Mouse (Mus musculus) G1E-ER4 (cell line): ENCODE measurements around the gene Atp13a2. TPM values are rescaled to one million over a fixed set of nuclear protein-coding genes. Genes with fewer than 3 reads are reported as not detected.

Experiments
- GATA1 ChIP-seq: IDR thresholded peaks from one replicate; pipeline ENCODE4 v1.8.0; 2012; ENCODE audit warnings: low read length, inconsistent platforms
- polyA plus RNA-seq: library from polyadenylated mRNA; stranded (reverse); fragments of >175 nt; gene quantifications from 2 replicates; pipeline ENCODE4 v1.2.3, GENCODE M21; 2012

Atp13a2 gene
- polyA plus RNA-seq, 1 experiment = 123 TPM

- no peak for TF ChIP-seq GATA1
These were observed 45.1 kb downstream of the Atp13a2 start for GRCm38 (mm10) chr4:141031733-141032132.

DNA sequence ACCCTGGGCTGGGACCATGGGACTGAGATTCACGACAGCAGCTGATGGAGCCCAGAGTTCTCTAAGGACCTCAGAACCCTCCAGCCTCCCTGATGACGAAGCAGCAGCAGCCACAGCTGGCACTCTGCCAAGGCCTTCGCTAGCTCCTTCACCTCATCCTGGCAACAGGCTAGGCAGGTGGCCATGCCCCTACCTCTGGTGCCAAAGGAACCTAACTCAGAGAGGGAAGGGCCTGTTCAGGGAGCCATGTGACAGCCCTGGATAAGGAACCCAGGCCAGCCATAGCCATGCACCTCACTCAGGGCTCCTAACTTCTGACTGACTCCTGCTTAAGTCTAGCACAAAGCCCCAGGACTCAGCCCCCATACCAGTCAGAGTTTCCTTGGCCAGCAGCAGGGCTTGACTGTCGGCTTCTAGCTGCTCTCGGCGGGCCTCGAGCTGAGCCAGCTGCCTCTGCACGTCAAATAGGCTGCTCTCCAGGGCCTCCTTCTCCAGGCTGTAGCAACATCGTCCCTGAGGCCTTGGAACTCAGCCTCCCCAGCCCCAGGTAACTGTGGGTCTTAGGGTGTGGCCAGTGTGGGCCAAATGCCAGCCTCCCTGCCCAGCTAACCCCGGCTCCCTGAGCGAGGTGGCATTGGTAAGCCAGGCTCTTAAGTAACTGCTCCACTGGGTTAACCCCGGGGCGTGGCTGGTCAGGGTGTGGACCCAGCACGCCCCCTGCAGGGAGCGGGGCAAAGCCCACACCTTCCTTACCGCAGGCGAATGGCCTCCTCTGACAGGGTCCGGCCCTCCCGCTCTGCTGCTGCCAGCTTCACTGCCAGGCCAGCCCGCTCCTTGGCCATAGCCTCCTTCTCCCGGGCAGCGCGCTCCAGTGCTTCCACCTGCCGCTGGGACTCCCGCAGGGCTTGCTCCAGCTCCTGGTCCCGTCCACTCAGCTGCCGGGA lies 47.2 kb downstream of the Atp13a2 start:
- no peak for TF ChIP-seq GATA1

DNA sequence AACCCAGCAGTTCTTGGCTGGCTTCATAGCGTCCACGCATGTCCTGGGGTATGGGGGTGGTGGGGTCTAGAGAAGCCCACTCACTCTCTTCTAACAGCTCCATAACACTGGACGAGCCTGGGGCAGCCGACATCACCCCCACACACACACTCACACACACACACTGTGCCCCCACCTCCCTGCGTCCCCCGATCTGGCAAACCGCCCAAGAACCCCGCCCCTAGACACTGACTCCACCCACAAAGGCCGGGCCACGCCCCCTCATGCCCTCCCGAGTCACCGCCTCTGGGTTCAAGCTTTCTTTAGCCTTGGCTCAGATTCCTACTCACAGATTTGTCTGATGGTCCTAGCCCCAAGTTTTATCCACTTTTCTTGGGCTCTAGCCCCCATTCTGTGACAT lies 54.4 kb downstream of the Atp13a2 start:
- no peak for TF ChIP-seq GATA1

DNA sequence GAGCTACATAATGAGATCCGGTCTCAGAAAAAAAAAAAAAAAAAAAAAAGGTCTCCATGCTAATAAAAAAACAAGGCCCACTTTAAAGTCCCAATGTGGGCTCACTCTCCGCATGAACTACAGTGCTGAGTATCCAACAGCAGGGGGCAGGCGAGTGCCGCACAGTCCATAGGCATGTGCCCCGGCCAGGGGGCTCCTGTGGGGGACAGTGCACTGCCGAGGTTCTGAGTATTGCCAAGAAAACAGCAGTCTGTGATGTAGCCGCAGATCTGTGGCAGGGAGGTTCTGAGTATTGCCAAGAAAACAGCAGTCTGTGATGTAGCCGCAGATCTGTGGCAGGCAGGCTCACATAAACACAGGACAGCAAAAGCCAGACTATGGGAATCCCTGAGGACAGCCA lies 58.1 kb downstream of the Atp13a2 start:
- TF ChIP-seq GATA1 = no peak

DNA sequence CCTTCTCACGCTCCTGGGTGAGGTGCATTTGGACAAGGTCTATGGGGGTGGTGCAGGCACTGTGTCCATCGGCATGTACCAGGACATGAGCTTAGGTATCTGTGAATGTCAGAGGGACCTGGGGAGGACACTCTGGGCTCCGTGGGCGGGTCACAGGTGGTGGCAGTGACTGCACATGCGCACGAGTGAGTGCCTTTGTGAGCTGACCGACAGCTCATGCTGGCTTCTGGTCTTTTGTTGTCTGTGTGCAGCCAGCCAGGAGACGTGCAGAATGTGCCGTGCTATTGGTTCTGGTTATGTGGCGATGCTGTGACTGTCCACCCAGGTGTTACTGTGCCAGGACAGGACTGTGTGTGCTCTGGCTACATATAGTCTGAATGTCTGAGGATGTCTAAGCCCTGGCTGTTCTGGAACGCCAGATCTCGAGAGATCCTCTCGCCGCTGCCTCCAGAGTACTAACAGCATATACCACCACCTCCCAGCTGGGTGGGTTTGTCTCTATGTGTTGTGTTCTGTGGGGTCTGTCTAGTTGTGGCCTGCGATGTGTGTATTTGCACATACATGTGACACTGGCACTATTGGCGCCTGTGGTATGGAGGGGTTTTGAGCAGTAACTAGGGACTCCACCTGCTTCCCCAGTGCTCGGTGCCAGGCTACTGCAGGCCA lies 62.3 kb downstream of the Atp13a2 start:
- no peak for TF ChIP-seq GATA1

- no peak for TF ChIP-seq GATA1
These were observed 62.8 kb downstream of the Atp13a2 start for GRCm38 (mm10) chr4:141049476-141049835.

GRCm38 (mm10) chr4:141052442-141052841 lies 65.8 kb downstream of the Atp13a2 start:
- TF ChIP-seq GATA1 = no peak

- TF ChIP-seq GATA1 = no peak
These were observed 66.5 kb downstream of the Atp13a2 start for GRCm38 (mm10) chr4:141053138-141053537.

DNA sequence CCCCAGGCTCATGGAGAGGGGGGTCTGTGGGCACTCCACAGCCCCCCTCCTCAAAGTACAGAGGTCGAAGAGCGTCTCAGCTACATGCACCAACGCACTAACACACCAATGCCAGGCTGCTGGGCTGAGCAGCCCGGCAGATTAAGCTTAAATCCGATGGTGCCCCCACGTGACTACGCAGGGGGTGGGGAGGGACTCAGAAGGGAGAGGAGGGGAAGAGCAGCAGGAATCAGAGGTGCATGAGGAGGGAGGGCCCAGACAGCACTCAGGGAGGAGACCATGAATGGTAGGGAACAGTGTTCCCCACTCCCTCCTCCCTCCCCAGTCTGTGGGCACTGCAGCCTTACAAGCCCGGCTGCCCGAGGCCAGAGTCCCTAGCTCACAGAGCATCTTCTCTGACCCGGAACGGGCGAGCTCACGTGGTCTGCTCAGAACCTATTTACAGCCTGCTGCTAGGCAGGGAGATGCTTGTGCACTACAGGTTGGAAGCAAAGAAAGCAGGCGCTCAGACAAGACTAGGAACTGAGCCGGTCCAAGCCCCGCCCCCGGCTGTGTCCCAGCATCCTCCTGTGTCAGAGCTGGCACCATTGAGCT lies 67.0 kb downstream of the Atp13a2 start:
- TF ChIP-seq GATA1 = no peak

Other genes with a start within 250 kb of the Atp13a2 start
- gene Padi6, start 244.2 kb upstream of the Atp13a2 start, polyA plus RNA-seq = not detected in 2 replicates
- not detected in 2 replicates for gene Padi4, start 212.6 kb upstream of the Atp13a2 start, polyA plus RNA-seq
- gene Padi3, start 176.2 kb upstream of the Atp13a2 start, polyA plus RNA-seq = 3.2 and 3.4 TPM in 2 replicates
- gene Padi1, start 141.1 kb upstream of the Atp13a2 start, polyA plus RNA-seq = 0.05 TPM in 1 of 2 replicates, not detected in the other
- gene Padi2, start 80.5 kb upstream of the Atp13a2 start, polyA plus RNA-seq = not detected in 2 replicates
- 113 and 184 TPM in 2 replicates for gene Sdhb, start 25.7 kb upstream of the Atp13a2 start, polyA plus RNA-seq
- not detected in 2 replicates for gene Mfap2, start 23.5 kb downstream of the Atp13a2 start, polyA plus RNA-seq
- gene Crocc, start 73.7 kb downstream of the Atp13a2 start, polyA plus RNA-seq = 1.6 and 2.6 TPM in 2 replicates
- 130 and 158 TPM in 2 replicates for gene Necap2, start 91.5 kb downstream of the Atp13a2 start, polyA plus RNA-seq
- not detected in 2 replicates for gene Spata21, start 101.5 kb downstream of the Atp13a2 start, polyA plus RNA-seq
- gene Szrd1, start 152.9 kb downstream of the Atp13a2 start, polyA plus RNA-seq = 134 and 153 TPM in 2 replicates
- 14.9 and 15.3 TPM in 2 replicates for gene Fbxo42, start 161.0 kb downstream of the Atp13a2 start, polyA plus RNA-seq
- 0.76 and 0.92 TPM in 2 replicates for gene Rsg1, start 227.1 kb downstream of the Atp13a2 start, polyA plus RNA-seq